Mouse (Mus musculus) fibroblast of lung, adult 2 months (primary cell): Measurements from ENCODE around the gene Cyp2d11.
A peak's percentile ranks its signal among the peaks of the same experiment; 100 is the strongest.

ENCODE experiments used
- DNase-seq: peaks from one replicate; pipeline ENCODE4 v3.0.0-alpha.2; 2011; ENCODE audit warnings: low read depth

Gene Cyp2d11

DNA sequence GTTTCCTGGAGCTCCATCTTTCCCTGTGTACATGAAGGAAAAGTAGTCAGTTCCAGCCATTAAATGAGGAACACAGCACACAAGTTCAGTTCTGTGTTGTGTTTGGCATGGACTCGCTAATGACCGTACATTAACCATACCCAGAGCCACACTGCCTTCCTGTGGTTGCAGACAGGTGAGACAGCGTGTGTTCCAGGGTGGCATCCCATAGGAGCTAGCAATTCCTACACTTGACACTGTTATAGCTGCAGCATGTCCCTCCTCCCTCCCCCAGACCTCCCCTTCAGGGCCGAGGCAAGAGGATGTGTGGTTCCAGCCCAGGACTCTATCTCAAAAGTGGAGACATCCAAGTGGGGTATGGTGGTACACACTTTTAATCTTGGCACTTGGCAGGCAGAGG, 43.5 kb downstream of the Cyp2d11 start:
- no peak for DNase-seq

- DNase-seq, result no peak
These were observed 44.9 kb downstream of the Cyp2d11 start for GRCm38 (mm10) chr15:82348999-82349341.

GRCm38 (mm10) chr15:82348258-82348998, 45.4 kb downstream of the Cyp2d11 start:
- no peak for DNase-seq

DNA sequence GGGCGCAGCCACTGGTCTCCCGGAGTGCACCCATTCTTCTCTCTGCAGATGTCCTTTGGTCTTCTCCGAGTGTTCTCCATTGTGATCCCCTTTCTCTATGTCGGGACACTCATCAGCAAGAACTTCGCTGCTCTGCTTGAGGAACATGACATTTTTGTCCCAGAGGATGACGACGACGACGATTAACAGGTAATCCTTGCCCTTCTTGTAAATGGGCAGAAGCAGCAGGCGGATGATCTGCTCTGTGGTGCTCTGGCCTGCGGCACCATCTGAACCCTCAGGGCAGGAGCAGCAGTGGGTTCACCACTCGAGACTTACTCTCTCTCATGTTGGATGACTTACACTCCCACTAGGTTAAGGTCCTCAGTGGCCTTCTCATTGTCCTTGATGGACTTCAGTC, 46.0 kb downstream of the Cyp2d11 start:
- no peak for DNase-seq

DNA sequence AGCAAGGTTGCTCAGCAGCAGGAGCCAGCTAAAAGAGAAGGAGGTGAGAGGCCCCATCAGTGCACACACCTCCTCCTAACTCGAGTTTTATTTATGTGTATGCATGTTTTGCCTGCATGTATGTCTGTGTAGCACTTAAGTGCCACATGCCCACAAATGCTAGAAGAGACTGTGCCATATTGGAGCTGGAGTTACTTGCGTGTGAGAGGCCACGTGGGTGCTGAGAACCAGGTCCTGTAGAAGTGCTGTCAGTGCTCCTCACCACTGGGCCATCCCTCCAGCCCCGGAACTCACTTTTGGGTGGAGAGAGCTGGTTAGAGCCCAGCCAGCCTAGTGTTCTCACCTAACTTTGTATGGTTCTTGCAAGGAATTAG, 46.5 kb downstream of the Cyp2d11 start:
- DNase-seq, result no peak

GRCm38 (mm10) chr15:82346580-82347302, 47.1 kb downstream of the Cyp2d11 start:
- no peak for DNase-seq

GRCm38 (mm10) chr15:82345820-82346470, 47.9 kb downstream of the Cyp2d11 start:
- peak; percentile 96 for DNase-seq

GRCm38 (mm10) chr15:82344971-82345370, 48.9 kb downstream of the Cyp2d11 start:
- DNase-seq, result no peak

DNA sequence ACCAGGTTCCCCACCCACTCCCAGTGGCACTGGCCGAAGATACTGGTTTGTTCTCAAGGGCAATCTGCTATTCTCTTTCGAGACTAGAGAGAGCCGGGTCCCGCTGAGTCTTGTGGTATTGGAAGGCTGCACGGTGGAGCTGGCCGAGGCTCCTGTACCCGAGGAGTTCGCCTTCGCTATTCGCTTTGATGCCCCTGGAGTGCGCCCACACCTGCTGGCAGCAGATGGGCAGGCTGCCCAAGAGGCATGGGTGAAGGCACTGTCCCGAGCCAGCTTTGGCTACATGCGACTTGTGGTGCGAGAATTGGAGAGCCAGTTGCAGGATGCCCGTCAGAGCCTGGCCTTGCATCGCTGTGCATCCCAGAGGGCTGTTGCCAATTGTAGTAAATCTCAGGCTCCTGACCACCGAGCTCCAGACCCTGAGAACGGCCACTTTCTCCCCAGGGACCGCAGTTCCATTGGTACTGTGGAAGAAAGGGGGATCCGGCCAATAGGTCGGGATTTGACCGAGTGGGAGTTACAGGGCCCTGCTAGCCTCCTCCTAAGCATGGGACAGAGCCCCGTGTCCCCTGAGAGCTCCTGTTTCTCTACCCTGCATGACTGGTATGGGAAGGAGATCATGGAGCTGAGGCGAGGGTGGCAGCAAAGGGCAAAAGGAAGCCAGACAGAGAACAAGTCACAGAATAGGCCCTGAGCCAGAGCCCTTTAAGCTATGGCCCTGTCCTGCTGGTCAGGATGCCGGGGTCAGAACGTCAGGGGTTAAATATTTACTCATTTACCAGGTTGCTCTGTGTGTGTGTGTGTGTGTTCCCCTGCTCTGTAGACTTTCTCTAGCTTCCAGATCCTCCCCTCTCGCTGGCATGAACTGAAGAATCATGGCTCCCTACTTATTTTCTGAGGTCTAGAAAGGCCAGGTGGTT, 50.2 kb downstream of the Cyp2d11 start:
- DNase-seq, result no peak

DNA sequence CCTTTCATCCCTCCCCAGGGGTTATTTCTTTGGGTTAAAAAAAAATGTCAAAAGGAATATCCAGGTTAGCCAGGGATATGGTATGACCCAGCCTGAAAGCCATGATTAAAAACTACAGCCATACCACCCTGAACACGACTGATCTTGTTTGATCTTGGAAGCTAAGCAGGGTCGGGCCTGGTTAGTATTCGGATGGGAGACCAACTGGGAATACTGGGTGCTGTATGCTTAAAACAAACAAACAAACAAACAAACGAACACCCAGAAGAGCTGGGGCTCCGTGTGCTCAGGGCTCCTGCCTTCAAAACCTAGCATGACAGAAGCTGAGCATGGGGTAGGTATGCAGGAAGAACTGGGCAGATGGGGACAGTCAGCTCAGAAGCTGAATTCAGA, 51.3 kb downstream of the Cyp2d11 start:
- DNase-seq, result no peak

GRCm38 (mm10) chr15:82341675-82342542, 51.9 kb downstream of the Cyp2d11 start:
- DNase-seq, result no peak

DNA sequence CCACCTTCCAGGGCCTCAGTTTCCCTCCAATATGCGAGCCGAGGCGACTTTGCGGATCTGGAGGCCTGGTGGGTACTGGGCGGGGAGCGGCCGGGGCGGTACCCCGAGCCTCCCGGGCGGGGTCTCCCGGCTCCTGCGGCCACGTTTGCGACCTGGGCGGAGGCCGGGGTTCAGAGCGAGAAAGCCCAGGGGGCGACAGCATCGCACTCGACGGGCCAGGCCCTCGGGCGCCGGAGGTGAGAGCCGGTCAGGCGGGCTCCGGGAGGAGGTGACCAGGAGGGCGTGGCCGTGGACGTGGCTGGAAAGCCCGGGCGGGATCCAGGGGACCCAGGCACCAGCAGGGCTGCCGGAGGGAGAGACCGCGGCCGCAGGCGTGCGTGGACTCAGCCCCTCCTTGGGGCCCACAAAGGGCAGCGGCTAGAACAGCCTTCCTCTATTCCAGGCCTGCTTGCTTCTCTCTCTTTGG, 52.8 kb downstream of the Cyp2d11 start:
- no peak for DNase-seq

- DNase-seq, result no peak
These were observed 53.3 kb downstream of the Cyp2d11 start for GRCm38 (mm10) chr15:82340414-82341035.

- no peak for DNase-seq
These were observed 54.1 kb downstream of the Cyp2d11 start for GRCm38 (mm10) chr15:82339634-82340254.
